Mouse (Mus musculus) brown adipose tissue, adult 24 weeks (tissue): ENCODE data around the gene Urb1. TPM values are rescaled to one million over a fixed set of nuclear protein-coding genes. Genes with fewer than 3 reads are reported as not detected.

Experiments used
- H3K27ac ChIP-seq: fragments of 200-500 bp; replicated peaks from 2 replicates; pipeline ENCODE4 v1.5.1; 2012; ENCODE audit warnings: low read depth, mild to moderate bottlenecking, low read length
- H3K4me1 ChIP-seq: fragments of 200-500 bp; 2 replicates; pipeline ENCODE4 v1.6.1; 2012; ENCODE audit warnings: low read length, mixed read lengths; ENCODE audit not compliant: control insufficient read depth, insufficient read depth, insufficient read length
- H3K4me3 ChIP-seq: fragments of 200-500 bp; 2 replicates; pipeline ENCODE4 v1.5.1; 2012; ENCODE audit warnings: low read depth, mild to moderate bottlenecking, low read length, moderate library complexity; ENCODE audit not compliant: insufficient read depth
- polyA plus RNA-seq: library from polyadenylated mRNA; stranded (reverse); fragments of >200 nt; gene quantifications from 2 replicates; pipeline ENCODE4 v1.2.4, GENCODE M21; 2012; ENCODE audit not compliant: missing spikeins, insufficient read depth, insufficient read length

Urb1 gene
- polyA plus RNA-seq, 1 experiment, result 7.5 TPM

DNA sequence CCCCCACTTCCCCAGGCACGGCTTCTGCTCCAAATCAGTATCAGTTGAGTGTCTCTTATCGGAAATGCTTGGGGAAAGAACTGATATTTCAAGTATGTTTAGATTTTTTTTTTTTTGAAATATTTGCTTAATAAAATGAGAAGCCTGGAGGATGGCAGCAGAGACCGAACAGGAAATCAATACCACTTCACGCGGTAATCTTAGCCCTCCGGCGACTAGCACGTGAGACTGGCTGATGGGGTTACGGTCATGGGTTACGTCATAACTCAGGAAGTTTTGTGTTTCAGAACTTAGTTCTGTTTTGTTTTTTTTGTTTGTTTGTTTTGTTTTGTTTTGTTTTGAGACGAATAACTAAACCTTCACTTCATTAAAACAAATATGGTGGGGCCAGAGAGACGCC, 99.9 kb downstream of the Urb1 start:
- Histone ChIP-seq H3K4me1 (no peaks in the 10 kb centered on the region), H3K4me3 (no peak overlapping the region), H3K27ac (no peak overlapping the region)

DNA sequence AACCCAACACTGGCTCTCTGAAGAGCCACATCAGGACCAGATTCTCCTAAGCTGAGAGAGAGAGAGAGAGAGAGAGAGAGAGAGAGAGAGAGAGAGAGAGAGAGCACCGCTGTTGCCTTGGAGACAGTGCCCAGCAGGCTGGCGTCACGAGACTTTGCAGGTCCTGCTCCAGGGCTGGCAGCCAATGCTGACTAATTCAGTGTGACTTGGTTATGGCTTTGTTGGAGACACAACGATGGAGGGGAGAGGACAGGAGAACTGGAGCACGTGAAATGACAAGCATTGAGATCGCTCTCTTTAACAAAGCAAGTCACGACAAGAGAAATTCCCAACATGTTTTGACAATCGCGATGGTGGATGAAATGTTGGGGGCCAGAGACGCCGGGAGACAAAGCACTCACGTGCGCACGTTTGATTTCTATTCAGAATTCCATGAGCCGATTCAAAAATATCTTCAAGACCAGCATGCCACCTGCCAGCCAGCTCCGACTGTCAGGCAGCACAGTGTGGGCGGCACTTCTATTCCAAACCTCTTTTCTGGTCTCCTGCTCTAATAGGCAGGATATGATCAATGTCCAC, 100.4 kb downstream of the Urb1 start:
- no peak overlapping the region for H3K4me3 ChIP-seq
- H3K27ac ChIP-seq, result no peak overlapping the region
- H3K4me1 ChIP-seq, result no peaks in the 10 kb centered on the region

DNA sequence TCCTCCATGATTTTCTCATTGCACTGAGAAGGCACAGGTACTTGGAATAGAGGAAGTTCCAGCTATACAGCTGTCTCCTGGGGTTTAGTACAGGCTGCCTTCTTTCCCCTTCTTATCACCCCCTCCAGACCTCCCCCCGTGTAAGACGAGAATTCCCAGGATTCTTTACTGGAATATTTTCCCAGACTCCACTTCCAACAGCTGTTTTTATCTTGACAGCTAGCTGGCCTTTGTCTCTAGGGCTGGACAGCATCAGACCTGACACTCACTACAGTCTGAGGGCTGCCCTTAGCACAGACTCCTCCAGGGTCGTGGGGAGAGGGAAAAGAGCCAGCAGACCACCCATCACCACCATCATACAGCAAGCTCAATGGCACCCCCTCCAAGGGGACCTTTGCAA, 103.9 kb downstream of the Urb1 start:
- Histone ChIP-seq H3K4me1 (no peaks in the 10 kb centered on the region), H3K4me3 (no peak overlapping the region), H3K27ac (no peak overlapping the region)

DNA sequence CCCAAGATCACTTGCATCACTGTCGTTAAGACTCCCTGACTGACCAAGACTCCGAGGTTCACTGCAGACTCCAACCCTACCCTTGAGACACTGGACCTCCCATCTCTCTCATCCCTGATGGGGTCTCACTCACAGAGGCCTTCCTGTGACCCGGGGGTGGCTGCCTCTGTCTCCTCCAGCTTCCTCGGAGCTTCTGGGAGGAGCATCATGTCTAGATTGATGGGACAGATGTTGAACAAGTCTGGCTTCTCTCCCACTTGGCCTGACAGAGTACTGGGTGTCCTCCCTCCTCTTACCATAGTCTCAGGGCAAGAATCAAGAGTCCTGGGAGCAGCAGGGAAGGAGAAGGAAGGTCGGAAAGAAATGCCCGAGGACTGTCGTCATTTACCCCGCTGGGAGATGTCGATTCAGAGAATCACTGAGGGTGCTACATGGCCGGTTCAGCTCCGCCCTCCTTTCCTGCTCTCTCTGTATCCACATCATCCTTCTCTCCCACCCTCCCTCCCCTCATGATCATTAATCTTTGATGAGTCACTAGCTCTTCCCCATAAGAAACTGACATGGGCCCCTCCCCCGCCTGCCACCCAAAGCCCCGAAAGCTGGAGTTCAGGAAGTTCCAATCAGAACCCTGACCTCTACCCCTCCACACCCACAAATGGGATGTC, 105.9 kb downstream of the Urb1 start:
- Histone ChIP-seq H3K4me3 (no peak overlapping the region), H3K4me1 (no peaks in the 10 kb centered on the region), H3K27ac (no peak overlapping the region)

DNA sequence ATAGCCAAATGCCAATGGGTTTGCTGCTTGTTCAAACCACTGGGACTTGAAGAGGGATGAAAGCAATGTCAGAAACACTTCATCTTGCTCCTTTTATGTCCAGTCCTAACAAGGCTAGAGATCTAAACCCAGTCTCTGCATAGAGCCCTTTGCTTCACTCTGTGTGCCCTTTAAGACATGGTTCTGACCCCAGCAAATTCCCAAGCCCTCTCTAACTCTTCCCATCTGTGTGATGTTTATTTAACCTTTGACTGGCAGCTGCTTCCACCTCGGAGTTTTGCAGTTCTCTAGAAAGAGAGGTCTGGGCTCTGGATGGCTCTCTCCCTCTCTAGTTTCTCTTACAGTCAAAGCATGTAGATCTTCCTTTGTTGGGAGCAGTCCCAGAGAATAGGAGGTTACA, 106.6 kb downstream of the Urb1 start:
- Histone ChIP-seq H3K4me1 (no peaks in the 10 kb centered on the region), H3K27ac (no peak overlapping the region)

DNA sequence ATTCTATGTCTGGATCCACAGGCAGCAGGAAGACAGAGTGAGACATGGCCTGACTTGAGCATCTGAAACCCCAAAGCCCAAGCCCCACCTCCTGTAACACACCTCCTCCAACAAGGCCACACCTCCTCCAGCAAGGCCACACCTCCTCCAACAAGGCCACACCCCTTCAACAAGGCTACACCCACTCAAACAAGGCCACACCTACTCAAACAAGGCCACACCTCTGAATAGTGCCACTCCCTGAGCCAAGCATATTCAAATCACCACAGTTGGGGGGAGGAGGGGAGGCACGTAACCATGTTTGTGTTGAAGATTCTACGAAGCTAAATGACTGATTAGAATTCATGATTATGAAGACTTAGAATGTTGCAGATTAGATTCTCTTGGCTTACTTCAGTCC, 108.7 kb downstream of the Urb1 start:
- Histone ChIP-seq H3K4me3 (no peak overlapping the region), H3K27ac (no peak overlapping the region), H3K4me1 (no peaks in the 10 kb centered on the region)

More for the DNA sequence above, 106.6 kb downstream of the Urb1 start:
- H3K4me3 ChIP-seq, result no peak overlapping the region

Other genes with a start within 250 kb of the Urb1 start
- gene Mis18a, start 83.0 kb downstream of the Urb1 start, polyA plus RNA-seq, result 3.1 and 4.1 TPM in 2 replicates
- 328 and 353 TPM in 2 replicates for gene Mrap, start 72.2 kb downstream of the Urb1 start, polyA plus RNA-seq
- gene Eva1c, start 16.3 kb upstream of the Urb1 start, polyA plus RNA-seq, result 0.58 and 1.8 TPM in 2 replicates
- gene Cfap298, start 124.7 kb upstream of the Urb1 start, polyA plus RNA-seq, result 41.8 and 45.0 TPM in 2 replicates
- gene Synj1, start 200.9 kb upstream of the Urb1 start, polyA plus RNA-seq, result 9.6 and 11.7 TPM in 2 replicates
- gene Paxbp1, start 234.1 kb upstream of the Urb1 start, polyA plus RNA-seq, result 13.5 and 24.4 TPM in 2 replicates